Mouse (Mus musculus) heart, postnatal 0 days (tissue): ENCODE data around the gene Zswim3.

Experiments
- CTCF ChIP-seq: IDR thresholded peaks from 2 replicates; pipeline ENCODE4 v1.5.1; 2016; ENCODE audit warnings: antibody characterized with exemption, control low read depth, low read depth
- EP300 ChIP-seq: IDR thresholded peaks from 2 replicates; pipeline ENCODE4 v1.6.1; 2016; ENCODE audit warnings: antibody characterized with exemption, low read depth

- TF ChIP-seq CTCF = no peak
- no peak for TF ChIP-seq EP300
These were observed 59.7 kb downstream of the Zswim3 start for GRCm38 (mm10) chr2:164864593-164864992.
